Mouse (Mus musculus): ENCODE measurements around the gene Slc25a34. TPM values are rescaled to one million over a fixed set of nuclear protein-coding genes. Genes with fewer than 3 reads are reported as not detected.

Gene Slc25a34
- total RNA-seq, 2 experiments from 2014 or later: 3.2 TPM

- DNase-seq (ENCODE audit: extremely low spot score in 1 of 2, low spot score in 2 of 2): no peak
- no peak for TF ChIP-seq CTCF (IDR thresholded peaks at IDR 0.05)
- Histone ChIP-seq H3K4me3 (no peak overlapping the region), H3K27ac (no peak overlapping the region)
- intact Hi-C loops (cut with DNase I): no loop called here
Observed at GRCm38 (mm10) chr4:141595138-141595537, 28.5 kb downstream of the Slc25a34 start.

GRCm38 (mm10) chr4:141591547-141591946 is 32.1 kb downstream of the Slc25a34 start:
- H3K27ac ChIP-seq: no peak overlapping the region
- no peak overlapping the region for H3K4me3 ChIP-seq
- TF ChIP-seq CTCF (IDR thresholded peaks at IDR 0.05): peak; percentile 56
- intact Hi-C loops (cut with DNase I): no loop called here
- no peak for DNase-seq (ENCODE audit: extremely low spot score in 1 of 2, low spot score in 2 of 2)

GRCm38 (mm10) chr4:141583919-141584318 is 39.7 kb downstream of the Slc25a34 start:
- intact Hi-C loops (cut with DNase I): no loop called here
- Histone ChIP-seq H3K27ac (no peak overlapping the region), H3K4me3 (no peak overlapping the region)
- DNase-seq (ENCODE audit: extremely low spot score in 1 of 2, low spot score in 2 of 2): no peak
- TF ChIP-seq CTCF (IDR thresholded peaks at IDR 0.05): no peak

- no peak overlapping the region for H3K4me3 ChIP-seq
- no peak for DNase-seq (ENCODE audit: extremely low spot score in 1 of 2, low spot score in 2 of 2)
- intact Hi-C loops (cut with DNase I): no loop called here
- no peak for TF ChIP-seq CTCF (IDR thresholded peaks at IDR 0.05)
- no peak overlapping the region for H3K27ac ChIP-seq
Observed at GRCm38 (mm10) chr4:141581051-141581450, 42.6 kb downstream of the Slc25a34 start.

- no peak for DNase-seq (ENCODE audit: extremely low spot score in 1 of 2, low spot score in 2 of 2)
- intact Hi-C loops (cut with DNase I): no loop called here
- Histone ChIP-seq H3K27ac (no peak overlapping the region), H3K4me3 (no peak overlapping the region)
- TF ChIP-seq CTCF (IDR thresholded peaks at IDR 0.05): no peak
Observed at GRCm38 (mm10) chr4:141578833-141579232, 44.8 kb downstream of the Slc25a34 start.

GRCm38 (mm10) chr4:141576877-141577276 is 46.7 kb downstream of the Slc25a34 start:
- no peak for DNase-seq (ENCODE audit: extremely low spot score in 1 of 2, low spot score in 2 of 2)
- intact Hi-C loops (cut with DNase I): no loop called here
- TF ChIP-seq CTCF (IDR thresholded peaks at IDR 0.05): no peak; the same call in 1 of the 2 replicates
- no peak overlapping the region for H3K27ac ChIP-seq
- no peak overlapping the region for H3K4me3 ChIP-seq

GRCm38 (mm10) chr4:141576404-141576803 is 47.2 kb downstream of the Slc25a34 start:
- H3K27ac ChIP-seq: no peak overlapping the region
- intact Hi-C loops (cut with DNase I): no loop called here
- no peak for DNase-seq (ENCODE audit: extremely low spot score in 1 of 2, low spot score in 2 of 2)
- TF ChIP-seq CTCF (IDR thresholded peaks at IDR 0.05): no peak
- no peak overlapping the region for H3K4me3 ChIP-seq

GRCm38 (mm10) chr4:141574789-141575702 is 48.6 kb downstream of the Slc25a34 start:
- intact Hi-C loops (cut with DNase I): loop anchor here (1.0 to 2.0 kb wide), 3 partner anchors 144 to 190 kb away; no protein-coding TSS in a partner anchor
- TF ChIP-seq CTCF (IDR thresholded peaks at IDR 0.05): peak; percentile 97
- Histone ChIP-seq H3K27ac (no peak overlapping the region), H3K4me3 (no peak overlapping the region)
- DNase-seq (ENCODE audit: extremely low spot score in 1 of 2, low spot score in 2 of 2): peak; percentile 79 to 85

GRCm38 (mm10) chr4:141573359-141573966 is 50.2 kb downstream of the Slc25a34 start:
- Histone ChIP-seq H3K27ac (no peak overlapping the region), H3K4me3 (no peak overlapping the region)
- DNase-seq (ENCODE audit: extremely low spot score in 1 of 2, low spot score in 2 of 2): no peak
- intact Hi-C loops (cut with DNase I): no loop called here
- no peak for TF ChIP-seq CTCF (IDR thresholded peaks at IDR 0.05)

- no peak overlapping the region for H3K4me3 ChIP-seq
- DNase-seq (ENCODE audit: extremely low spot score in 1 of 2, low spot score in 2 of 2): no peak
- no peak for TF ChIP-seq CTCF (IDR thresholded peaks at IDR 0.05)
- H3K27ac ChIP-seq: no peak overlapping the region
- intact Hi-C loops (cut with DNase I): no loop called here
Observed at GRCm38 (mm10) chr4:141572668-141573358, 50.8 kb downstream of the Slc25a34 start.

GRCm38 (mm10) chr4:141571934-141572333 is 51.7 kb downstream of the Slc25a34 start:
- no peak for TF ChIP-seq CTCF (IDR thresholded peaks at IDR 0.05)
- intact Hi-C loops (cut with DNase I): no loop called here
- Histone ChIP-seq H3K4me3 (no peak overlapping the region), H3K27ac (no peak overlapping the region)
- no peak for DNase-seq (ENCODE audit: extremely low spot score in 1 of 2, low spot score in 2 of 2)

GRCm38 (mm10) chr4:141571337-141571739 is 52.3 kb downstream of the Slc25a34 start:
- intact Hi-C loops (cut with DNase I): no loop called here
- Histone ChIP-seq H3K4me3 (no peak overlapping the region), H3K27ac (no peak overlapping the region)
- no peak for DNase-seq (ENCODE audit: extremely low spot score in 1 of 2, low spot score in 2 of 2)
- TF ChIP-seq CTCF (IDR thresholded peaks at IDR 0.05): no peak
